Mouse (Mus musculus) kidney, postnatal 4 days (tissue): ENCODE data around the gene Map3k7cl.

Source experiments
- DNase-seq, 2 experiments: peaks; one replicate each; pipeline ENCODE4 v3.0.0; 2021; ENCODE audit warnings: mixed read lengths in 2 of 2

Gene Map3k7cl

GRCm38 (mm10) chr16:87644111-87644770 lies 91.1 kb downstream of the Map3k7cl start:
- peak in 1 of 2 experiments; percentile 19 for DNase-seq
